Mouse (Mus musculus) intestine, embryonic 14.5 days (tissue): Measurements from ENCODE around the gene N4bp1. TPM values are rescaled to one million over a fixed set of nuclear protein-coding genes. Genes with fewer than 3 reads are reported as not detected.

Source experiments
- ATAC-seq: fragments of 200-750 bp; cut with Nextera tagmentation; replicated peaks from 2 replicates; pipeline ENCODE4 v1.8.0; 2017; ENCODE audit warnings: low read depth, moderate number of reproducible peaks, moderate TSS enrichment, moderate library complexity; ENCODE audit not compliant: low FRiP score, low TSS enrichment
- DNase-seq: peaks from one replicate; pipeline ENCODE4 v3.0.0-alpha.2; 2018; ENCODE audit warnings: low spot score
- H3K27ac ChIP-seq: fragments of 300-500 bp; sonication (generic); 2 replicates; pipeline ENCODE4 v1.5.1; 2014; ENCODE audit warnings: low read depth, mild to moderate bottlenecking, control low read depth
- H3K27me3 ChIP-seq: fragments of 300-500 bp; sonication (generic); replicated peaks from 2 replicates; pipeline ENCODE4 v1.6.1; 2014; ENCODE audit warnings: low read length, control low read depth; ENCODE audit not compliant: control insufficient read depth, insufficient read depth
- H3K36me3 ChIP-seq: fragments of 300-500 bp; sonication (generic); 2 replicates; pipeline ENCODE4 v1.6.1; 2014; ENCODE audit warnings: low read length, control low read depth; ENCODE audit not compliant: control insufficient read depth, insufficient read depth
- H3K4me1 ChIP-seq: fragments of 300-500 bp; sonication (generic); replicated peaks from 2 replicates; pipeline ENCODE4 v1.6.1; 2014; ENCODE audit warnings: low read length, control low read depth, mixed read lengths; ENCODE audit not compliant: control insufficient read depth, insufficient read depth
- H3K4me2 ChIP-seq: fragments of 300-500 bp; sonication (generic); 2 replicates; pipeline ENCODE4 v1.6.1; 2014; ENCODE audit warnings: low read length
- H3K4me3 ChIP-seq: fragments of 300-500 bp; sonication (generic); 2 replicates; pipeline ENCODE4 v1.5.1; 2014; ENCODE audit warnings: low read depth, low read length, control low read depth, mixed read lengths
- H3K9ac ChIP-seq: fragments of 300-500 bp; sonication (generic); 2 replicates; pipeline ENCODE4 v1.6.1; 2014; ENCODE audit warnings: mild to moderate bottlenecking, low read length
- H3K9me3 ChIP-seq: fragments of 300-500 bp; sonication (generic); 2 replicates; pipeline ENCODE4 v1.6.1; 2016; ENCODE audit warnings: low read length, control low read depth; ENCODE audit not compliant: control insufficient read depth
- WGBS: fragments of 180-500 bp; shearing (Covaris S2); extraction: QIAGEN DNeasy Blood & Tissue Kit; methylation state at CpG from one replicate; pipeline ENCODE4 v1.1.7; 2014; 5-methylcytosine and 5-hydroxymethylcytosine counted together
- polyA plus RNA-seq: library from polyadenylated mRNA; unstranded; fragments of >200 nt; fragmentation: Nextera tagmentation; extraction: Ambion mirVana; gene quantifications from 2 replicates; pipeline ENCODE4 v1.2.1, GENCODE M21; 2014

Gene N4bp1
- polyA plus RNA-seq, 1 experiment from 2014 or later, result 12.2 TPM

DNA sequence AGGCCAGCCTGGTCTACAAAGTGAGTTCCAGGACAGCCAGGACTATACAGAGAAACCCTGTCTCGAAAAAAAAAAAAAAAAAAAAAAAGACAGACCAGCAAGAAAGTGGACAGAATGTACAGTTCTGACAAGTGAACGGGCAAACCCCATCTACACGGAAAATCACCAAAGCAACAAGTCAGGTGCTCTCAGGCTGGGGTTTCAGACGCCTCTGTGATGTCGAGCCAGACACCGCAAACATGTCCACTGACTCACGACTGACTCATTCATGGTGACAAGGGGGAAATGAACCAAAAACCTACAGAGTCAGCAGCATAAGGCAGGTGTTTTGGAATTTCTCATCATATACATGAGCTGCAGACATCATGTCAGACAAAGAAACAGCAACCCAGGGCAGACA, 28.8 kb downstream of the N4bp1 start:
- Histone ChIP-seq H3K36me3 (peaks cover 26% of the 10 kb centered on the region), H3K4me2 (no peak overlapping the region), H3K9ac (no peak overlapping the region), H3K9me3 (no peaks in the 10 kb centered on the region), H3K27me3 (no peaks in the 10 kb centered on the region), H3K4me3 (no peak overlapping the region), H3K27ac (no peak overlapping the region), H3K4me1 (no peaks in the 10 kb centered on the region)
- no peak for DNase-seq
- 90% methylated on average over 6 of the region's 7 CpGs for WGBS
- no peak for ATAC-seq

DNA sequence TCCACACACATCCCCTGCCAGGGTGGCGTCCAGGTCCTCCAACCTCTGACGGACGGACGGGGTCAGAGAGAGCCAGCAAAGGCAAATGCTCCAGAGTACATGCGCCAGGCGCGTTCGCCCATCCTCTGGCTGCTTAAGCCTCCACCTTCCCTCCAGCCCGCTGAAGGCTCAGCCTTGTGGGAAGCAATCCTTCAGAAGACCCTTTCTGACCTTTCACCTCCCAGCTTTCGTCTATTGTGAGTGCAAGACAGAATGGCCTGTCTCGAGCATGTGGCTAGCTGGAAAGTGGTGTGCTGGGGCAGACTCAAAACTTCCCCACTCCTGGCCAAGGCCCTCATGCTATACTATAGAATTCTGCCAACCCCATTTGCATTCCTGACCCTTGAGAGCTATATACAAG, 30.4 kb downstream of the N4bp1 start:
- WGBS, result 56% methylated on average over 11 of the region's 11 CpGs

GRCm38 (mm10) chr8:86853989-86854373, 31.1 kb downstream of the N4bp1 start:
- no peak for ATAC-seq
- Histone ChIP-seq H3K4me1 (no peaks in the 10 kb centered on the region), H3K36me3 (peaks cover 24% of the 10 kb centered on the region), H3K4me3 (no peak overlapping the region), H3K9ac (no peak overlapping the region), H3K4me2 (no peak overlapping the region), H3K27me3 (no peaks in the 10 kb centered on the region), H3K9me3 (no peaks in the 10 kb centered on the region), H3K27ac (no peak overlapping the region)
- no peak for DNase-seq
- WGBS, result 49% methylated on average over 2 of the region's 2 CpGs

More for the DNA sequence above, 30.4 kb downstream of the N4bp1 start:
- no peaks in the 10 kb centered on the region for H3K9me3 ChIP-seq
- H3K4me1 ChIP-seq, result no peaks in the 10 kb centered on the region
- no peak for ATAC-seq
- no peak overlapping the region for H3K4me3 ChIP-seq
- H3K36me3 ChIP-seq, result peaks cover 24% of the 10 kb centered on the region
- no peak overlapping the region for H3K4me2 ChIP-seq
- no peak overlapping the region for H3K27ac ChIP-seq
- no peaks in the 10 kb centered on the region for H3K27me3 ChIP-seq
- no peak for DNase-seq
- H3K9ac ChIP-seq, result no peak overlapping the region

DNA sequence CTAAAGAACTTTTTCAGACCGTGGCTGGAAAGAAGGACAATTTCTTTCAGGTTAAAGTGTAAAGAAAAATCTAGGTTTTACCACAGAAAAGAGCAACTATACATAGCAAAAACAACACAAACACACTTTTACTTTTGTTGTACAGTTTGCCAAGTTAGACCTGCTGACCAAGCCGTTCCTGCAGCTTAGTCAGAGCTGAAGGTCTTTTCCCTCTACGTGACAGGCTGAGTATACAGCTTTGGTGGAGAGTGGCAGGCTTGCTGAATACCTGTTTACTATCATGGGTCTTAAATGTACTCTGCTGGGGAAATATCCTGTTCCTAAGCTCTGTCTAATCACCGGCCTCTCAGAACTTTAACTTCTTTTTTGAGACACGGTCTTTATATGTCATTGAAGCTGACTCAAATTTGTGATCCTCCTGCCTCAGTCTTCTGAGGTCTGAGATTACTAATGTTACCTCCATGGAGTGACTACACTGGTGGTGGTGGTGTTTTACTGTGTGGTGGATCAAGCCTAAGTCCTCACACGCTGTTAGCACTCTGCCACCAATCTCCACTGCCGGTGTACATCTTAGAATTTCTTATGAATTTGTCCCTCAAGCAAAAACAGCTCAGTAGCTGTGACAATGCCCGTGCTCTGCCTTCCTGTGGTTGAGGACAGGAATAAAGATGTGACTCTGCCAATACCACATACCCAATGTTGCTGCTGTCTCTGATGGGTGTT, 31.6 kb downstream of the N4bp1 start:
- 85% methylated on average over 8 of the region's 8 CpGs for WGBS
- ATAC-seq (no peak), DNase-seq (no peak)
- H3K27me3 ChIP-seq, result no peaks in the 10 kb centered on the region
- no peak overlapping the region for H3K4me3 ChIP-seq
- no peaks in the 10 kb centered on the region for H3K9me3 ChIP-seq
- no peak overlapping the region for H3K27ac ChIP-seq
- H3K9ac ChIP-seq, result no peak overlapping the region
- H3K4me2 ChIP-seq, result no peak overlapping the region
- peaks cover 28% of the 10 kb centered on the region for H3K36me3 ChIP-seq
- H3K4me1 ChIP-seq, result no peaks in the 10 kb centered on the region

DNA sequence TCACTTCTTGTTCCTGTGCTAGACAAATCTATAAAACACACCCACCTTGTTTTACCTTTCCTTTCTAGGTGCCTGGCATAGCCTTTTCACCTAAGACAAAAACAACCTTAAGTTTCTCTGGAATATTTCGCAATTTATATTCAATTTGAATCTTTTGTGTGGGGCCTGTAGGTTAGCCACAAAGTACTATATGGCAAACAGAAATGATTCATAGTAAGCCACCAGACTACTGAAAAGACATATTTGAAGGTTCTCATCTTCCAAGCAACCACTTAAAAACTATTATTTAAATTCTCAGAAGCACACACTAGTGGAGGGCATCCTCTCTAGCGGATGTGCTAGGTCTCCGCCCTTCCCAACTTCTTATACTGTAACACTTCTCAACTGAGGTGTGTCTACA, 32.6 kb downstream of the N4bp1 start:
- Histone ChIP-seq H3K9me3 (no peaks in the 10 kb centered on the region), H3K4me3 (no peak overlapping the region), H3K4me2 (no peak overlapping the region), H3K36me3 (peaks cover 36% of the 10 kb centered on the region), H3K27ac (no peak overlapping the region), H3K4me1 (no peaks in the 10 kb centered on the region), H3K27me3 (no peaks in the 10 kb centered on the region), H3K9ac (no peak overlapping the region)
- no peak for DNase-seq
- WGBS, result 94% methylated on average over 3 of the region's 3 CpGs
- no peak for ATAC-seq

- H3K4me3 ChIP-seq, result no peak overlapping the region
- WGBS, result 79% methylated on average over 5 of the region's 5 CpGs
Measured at GRCm38 (mm10) chr8:86848876-86849275, 36.2 kb downstream of the N4bp1 start.

GRCm38 (mm10) chr8:86848401-86848800, 36.7 kb downstream of the N4bp1 start:
- Histone ChIP-seq H3K9ac (no peak overlapping the region), H3K4me2 (no peak overlapping the region), H3K4me1 (no peaks in the 10 kb centered on the region), H3K36me3 (peaks cover 65% of the 10 kb centered on the region), H3K4me3 (no peak overlapping the region), H3K27ac (no peak overlapping the region), H3K27me3 (no peaks in the 10 kb centered on the region), H3K9me3 (no peaks in the 10 kb centered on the region)
- 78% methylated on average over 6 of the region's 6 CpGs for WGBS
- DNase-seq (no peak), ATAC-seq (no peak)

More at GRCm38 (mm10) chr8:86848876-86849275, 36.2 kb downstream of the N4bp1 start:
- peaks cover 61% of the 10 kb centered on the region for H3K36me3 ChIP-seq
- no peak overlapping the region for H3K4me2 ChIP-seq
- no peak for ATAC-seq
- H3K9ac ChIP-seq, result no peak overlapping the region
- no peaks in the 10 kb centered on the region for H3K27me3 ChIP-seq
- H3K4me1 ChIP-seq, result no peaks in the 10 kb centered on the region
- DNase-seq, result no peak
- H3K9me3 ChIP-seq, result no peaks in the 10 kb centered on the region
- H3K27ac ChIP-seq, result no peak overlapping the region

DNA sequence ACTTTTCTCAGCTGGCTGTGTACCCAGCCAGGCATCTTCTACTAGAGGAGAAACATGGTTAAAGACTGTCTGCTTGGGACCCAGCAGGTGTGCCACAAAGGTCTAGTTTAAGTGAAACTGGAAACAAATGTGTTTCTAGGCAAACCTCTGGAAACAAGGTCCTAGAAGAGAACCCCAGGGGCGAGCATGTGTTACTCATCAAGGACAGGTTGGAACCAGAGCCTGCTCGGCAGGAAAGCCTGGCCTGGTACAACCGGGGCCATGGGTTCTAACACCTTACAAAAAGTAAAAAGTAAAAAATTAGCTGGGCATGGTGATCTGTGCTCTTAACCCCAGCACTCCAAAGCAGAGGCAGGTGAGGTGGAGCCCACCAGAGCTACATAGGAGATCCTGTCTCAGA, 38.0 kb downstream of the N4bp1 start:
- Histone ChIP-seq H3K4me3 (no peak overlapping the region), H3K9ac (no peak overlapping the region), H3K27me3 (no peaks in the 10 kb centered on the region), H3K27ac (no peak overlapping the region), H3K4me2 (no peak overlapping the region), H3K4me1 (no peaks in the 10 kb centered on the region), H3K36me3 (peaks cover 77% of the 10 kb centered on the region), H3K9me3 (no peaks in the 10 kb centered on the region)
- 93% methylated on average over 3 of the region's 3 CpGs for WGBS
- DNase-seq, result no peak
- no peak for ATAC-seq

DNA sequence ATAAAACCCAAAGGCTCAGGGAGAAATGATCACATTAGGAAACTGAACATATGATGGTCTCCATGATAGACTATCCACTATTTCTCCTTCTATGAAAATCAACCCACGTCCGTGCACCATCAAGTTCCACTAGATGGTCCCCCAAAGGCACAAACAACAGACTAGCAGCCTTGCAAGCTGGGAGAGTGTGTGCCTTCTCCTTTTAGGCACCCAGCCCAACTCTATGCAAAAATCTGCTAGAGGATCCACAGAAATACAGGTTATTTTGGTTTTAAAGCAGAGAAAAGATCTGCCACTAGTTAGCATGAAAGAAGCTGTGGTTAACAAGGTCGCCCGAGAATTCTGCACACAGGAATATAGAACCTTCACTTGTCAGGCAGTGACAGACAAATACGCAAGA, 39.2 kb downstream of the N4bp1 start:
- H3K36me3 ChIP-seq, result peaks cover 78% of the 10 kb centered on the region
- no peaks in the 10 kb centered on the region for H3K4me1 ChIP-seq
- no peak overlapping the region for H3K27ac ChIP-seq
- H3K4me3 ChIP-seq, result no peak overlapping the region
- H3K27me3 ChIP-seq, result no peaks in the 10 kb centered on the region
- WGBS, result 90% methylated on average over 5 of the region's 5 CpGs
- ATAC-seq, result no peak
- H3K9me3 ChIP-seq, result no peaks in the 10 kb centered on the region
- DNase-seq, result no peak
- no peak overlapping the region for H3K4me2 ChIP-seq
- no peak overlapping the region for H3K9ac ChIP-seq
